Mouse (Mus musculus) embryonic facial prominence, embryonic 11.5 days (tissue): Measurements from ENCODE around the gene Aspdh. TPM values are rescaled to one million over a fixed set of nuclear protein-coding genes. Genes with fewer than 3 reads are reported as not detected.

Source experiments
- ATAC-seq: fragments of 200-750 bp; cut with Nextera tagmentation; replicated peaks from 2 replicates; pipeline ENCODE4 v1.8.0; 2017; ENCODE audit warnings: low read depth; ENCODE audit not compliant: insufficient number of reproducible peaks, low FRiP score, low TSS enrichment
- DNase-seq: peaks from one replicate; pipeline ENCODE4 v3.0.0-alpha.2; 2015; ENCODE audit warnings: low spot score
- H3K27ac ChIP-seq: fragments of 300-500 bp; sonication (generic); replicated peaks from 2 replicates; pipeline ENCODE4 v1.5.1; 2014; ENCODE audit warnings: mild to moderate bottlenecking, low read depth, low read length, control low read depth
- H3K27me3 ChIP-seq: fragments of 300-500 bp; sonication (generic); 2 replicates; pipeline ENCODE4 v1.6.1; 2014; ENCODE audit warnings: mild to moderate bottlenecking, low read length, moderate library complexity, mixed read lengths; ENCODE audit not compliant: control insufficient read depth, insufficient read depth
- H3K36me3 ChIP-seq: fragments of 300-500 bp; sonication (generic); replicated peaks from 2 replicates; pipeline ENCODE4 v1.6.1; 2014; ENCODE audit warnings: low read depth, mild to moderate bottlenecking, low read length, moderate library complexity, mixed read lengths; ENCODE audit not compliant: control insufficient read depth, insufficient read depth
- H3K4me1 ChIP-seq: fragments of 300-500 bp; sonication (generic); 2 replicates; pipeline ENCODE4 v1.6.1; 2014; ENCODE audit warnings: low read length, mixed read lengths; ENCODE audit not compliant: control insufficient read depth, insufficient read depth
- H3K4me2 ChIP-seq: fragments of 300-500 bp; sonication (generic); 2 replicates; pipeline ENCODE4 v1.6.1; 2014; ENCODE audit warnings: low read depth, mild to moderate bottlenecking, control low read depth, low read length, moderate library complexity
- H3K4me3 ChIP-seq: fragments of 300-500 bp; sonication (generic); 2 replicates; pipeline ENCODE4 v1.5.1; 2014; ENCODE audit warnings: low read depth, low read length, control low read depth
- H3K9ac ChIP-seq: fragments of 300-500 bp; sonication (generic); replicated peaks from 2 replicates; pipeline ENCODE4 v1.6.1; 2014; ENCODE audit warnings: mild to moderate bottlenecking, control low read depth, low read length
- H3K9me3 ChIP-seq: fragments of 300-500 bp; sonication (generic); replicated peaks from 2 replicates; pipeline ENCODE4 v1.6.1; 2016; ENCODE audit warnings: mild to moderate bottlenecking, low read length, inconsistent platforms, mixed read lengths; ENCODE audit not compliant: control insufficient read depth
- WGBS: fragments of 180-500 bp; shearing (Covaris S2); extraction: QIAGEN DNeasy Blood & Tissue Kit; methylation state at CpG from one replicate; pipeline ENCODE4 v1.1.7; 2014; 5-methylcytosine and 5-hydroxymethylcytosine counted together
- polyA plus RNA-seq: library from polyadenylated mRNA; unstranded; fragments of >200 nt; fragmentation: Nextera tagmentation; extraction: Ambion mirVana; gene quantifications from 2 replicates; pipeline ENCODE4 v1.2.1, GENCODE M21; 2014

Gene Aspdh
- polyA plus RNA-seq, 1 experiment from 2014 or later, result not detected

- H3K36me3 ChIP-seq, result no peaks in the 10 kb centered on the region
- no peak overlapping the region for H3K9ac ChIP-seq
- H3K4me1 ChIP-seq, result no peaks in the 10 kb centered on the region
- no peak for DNase-seq
- H3K27ac ChIP-seq, result no peak overlapping the region
- WGBS, result 90% methylated on average over 1 of the region's 1 CpGs
- no peaks in the 10 kb centered on the region for H3K27me3 ChIP-seq
- no peak for ATAC-seq
- H3K4me2 ChIP-seq, result no peak overlapping the region
- H3K4me3 ChIP-seq, result no peak overlapping the region
- H3K9me3 ChIP-seq, result no peaks in the 10 kb centered on the region
These were observed 18.9 kb downstream of the Aspdh start for GRCm38 (mm10) chr7:44484109-44484508.

- no peak overlapping the region for H3K4me2 ChIP-seq
- no peak overlapping the region for H3K4me3 ChIP-seq
- H3K4me1 ChIP-seq, result no peaks in the 10 kb centered on the region
- 40% methylated on average over 5 of the region's 5 CpGs for WGBS
- no peaks in the 10 kb centered on the region for H3K27me3 ChIP-seq
- H3K9ac ChIP-seq, result no peak overlapping the region
- DNase-seq (peak; percentile 87), ATAC-seq (peak; percentile 80)
- no peaks in the 10 kb centered on the region for H3K9me3 ChIP-seq
- no peak overlapping the region for H3K27ac ChIP-seq
- H3K36me3 ChIP-seq, result no peaks in the 10 kb centered on the region
These were observed 19.8 kb downstream of the Aspdh start for GRCm38 (mm10) chr7:44484841-44485571.

GRCm38 (mm10) chr7:44485572-44486195 lies 20.5 kb downstream of the Aspdh start:
- ATAC-seq (no peak), DNase-seq (no peak)

GRCm38 (mm10) chr7:44486927-44487575 lies 21.9 kb downstream of the Aspdh start:
- ATAC-seq (no peak), DNase-seq (no peak)
- Histone ChIP-seq H3K4me3 (no peak overlapping the region), H3K27ac (no peak overlapping the region), H3K4me2 (no peak overlapping the region), H3K36me3 (peaks cover 2% of the 10 kb centered on the region; the same call in 1 of the 2 replicates), H3K27me3 (no peaks in the 10 kb centered on the region), H3K9ac (peak overlapping the region; percentile 10; the same call in 1 of the 2 replicates), H3K4me1 (no peaks in the 10 kb centered on the region), H3K9me3 (no peaks in the 10 kb centered on the region)
- 58% methylated on average over 13 of the region's 13 CpGs for WGBS

More at GRCm38 (mm10) chr7:44485572-44486195, 20.5 kb downstream of the Aspdh start:
- H3K9ac ChIP-seq, result no peak overlapping the region
- H3K4me3 ChIP-seq, result no peak overlapping the region
- no peaks in the 10 kb centered on the region for H3K9me3 ChIP-seq
- no peaks in the 10 kb centered on the region for H3K4me1 ChIP-seq
- no peaks in the 10 kb centered on the region for H3K36me3 ChIP-seq
- H3K27ac ChIP-seq, result no peak overlapping the region
- WGBS, result 68% methylated on average over 7 of the region's 7 CpGs
- no peaks in the 10 kb centered on the region for H3K27me3 ChIP-seq
- no peak overlapping the region for H3K4me2 ChIP-seq

GRCm38 (mm10) chr7:44487936-44488335 lies 22.7 kb downstream of the Aspdh start:
- ATAC-seq (no peak), DNase-seq (no peak)
- Histone ChIP-seq H3K4me1 (no peaks in the 10 kb centered on the region), H3K27me3 (no peaks in the 10 kb centered on the region), H3K4me3 (no peak overlapping the region), H3K9me3 (no peaks in the 10 kb centered on the region), H3K27ac (no peak overlapping the region), H3K36me3 (peaks cover 2% of the 10 kb centered on the region; the same call in 1 of the 2 replicates), H3K9ac (no peak overlapping the region), H3K4me2 (no peak overlapping the region)
- 90% methylated on average over 7 of the region's 7 CpGs for WGBS

GRCm38 (mm10) chr7:44488545-44488944 lies 23.4 kb downstream of the Aspdh start:
- WGBS, result 86% methylated on average over 8 of the region's 8 CpGs
- no peaks in the 10 kb centered on the region for H3K27me3 ChIP-seq
- H3K9me3 ChIP-seq, result no peaks in the 10 kb centered on the region
- no peak overlapping the region for H3K4me3 ChIP-seq
- no peak overlapping the region for H3K9ac ChIP-seq
- ATAC-seq (no peak), DNase-seq (no peak)
- no peaks in the 10 kb centered on the region for H3K4me1 ChIP-seq
- H3K36me3 ChIP-seq, result peaks cover 2% of the 10 kb centered on the region; the same call in 1 of the 2 replicates
- H3K4me2 ChIP-seq, result no peak overlapping the region
- no peak overlapping the region for H3K27ac ChIP-seq

GRCm38 (mm10) chr7:44490281-44490680 lies 25.1 kb downstream of the Aspdh start:
- no peak for DNase-seq
- no peak overlapping the region for H3K4me3 ChIP-seq
- H3K4me2 ChIP-seq, result no peak overlapping the region
- no peaks in the 10 kb centered on the region for H3K9me3 ChIP-seq
- no peaks in the 10 kb centered on the region; the same call in 1 of the 2 replicates for H3K4me1 ChIP-seq
- WGBS, result 83% methylated on average over 4 of the region's 4 CpGs
- H3K36me3 ChIP-seq, result peaks cover 2% of the 10 kb centered on the region; the same call in 1 of the 2 replicates
- no peak overlapping the region for H3K9ac ChIP-seq
- H3K27me3 ChIP-seq, result no peaks in the 10 kb centered on the region
- no peak overlapping the region for H3K27ac ChIP-seq
- ATAC-seq, result no peak

- ATAC-seq, result no peak
- no peak overlapping the region for H3K4me2 ChIP-seq
- H3K36me3 ChIP-seq, result peaks cover 2% of the 10 kb centered on the region; the same call in 1 of the 2 replicates
- H3K4me3 ChIP-seq, result no peak overlapping the region
- no peak overlapping the region for H3K27ac ChIP-seq
- no peak for DNase-seq
- 91% methylated on average over 5 of the region's 5 CpGs for WGBS
- no peaks in the 10 kb centered on the region for H3K9me3 ChIP-seq
- no peak overlapping the region for H3K9ac ChIP-seq
- H3K4me1 ChIP-seq, result no peaks in the 10 kb centered on the region; the same call in 1 of the 2 replicates
- no peaks in the 10 kb centered on the region for H3K27me3 ChIP-seq
These were observed 26.2 kb downstream of the Aspdh start for GRCm38 (mm10) chr7:44491391-44491790.
